Mouse (Mus musculus): ENCODE measurements around the gene Lrig1. TPM values are rescaled to one million over a fixed set of nuclear protein-coding genes. Genes with fewer than 3 reads are reported as not detected.

Gene Lrig1
- polyA plus RNA-seq, 1 experiment: 7.4 TPM

- Histone ChIP-seq H3K27ac (ENCODE audit: insufficient read depth, low read length) (no peak overlapping the region), H3K4me3 (ENCODE audit: extremely low read depth, insufficient read depth, insufficient read length) (no peak overlapping the region), H3K36me3 (ENCODE audit: control insufficient read depth, insufficient read depth, low read length) (no peaks in the 10 kb centered on the region), H3K4me1 (ENCODE audit: control insufficient read depth, insufficient read depth, insufficient read length) (no peaks in the 10 kb centered on the region), H3K27me3 (ENCODE audit: control insufficient read depth, insufficient read depth, low read length) (no peaks in the 10 kb centered on the region)
- TF ChIP-seq POLR2A (IDR thresholded peaks at IDR 0.05; ENCODE audit: low read depth, low read length) (no peak), CTCF (IDR thresholded peaks at IDR 0.05; ENCODE audit: extremely low read depth, insufficient read depth, insufficient read length, insufficient replicate concordance) (no peak)
- DNase-seq (ENCODE audit: low read depth in 1 of 2, low spot score in 2 of 2): no peak
- 90% methylated on average over 7 of the region's 7 CpGs for WGBS
Observed at GRCm38 (mm10) chr6:94666432-94667119, 33.4 kb downstream of the Lrig1 start.

DNA sequence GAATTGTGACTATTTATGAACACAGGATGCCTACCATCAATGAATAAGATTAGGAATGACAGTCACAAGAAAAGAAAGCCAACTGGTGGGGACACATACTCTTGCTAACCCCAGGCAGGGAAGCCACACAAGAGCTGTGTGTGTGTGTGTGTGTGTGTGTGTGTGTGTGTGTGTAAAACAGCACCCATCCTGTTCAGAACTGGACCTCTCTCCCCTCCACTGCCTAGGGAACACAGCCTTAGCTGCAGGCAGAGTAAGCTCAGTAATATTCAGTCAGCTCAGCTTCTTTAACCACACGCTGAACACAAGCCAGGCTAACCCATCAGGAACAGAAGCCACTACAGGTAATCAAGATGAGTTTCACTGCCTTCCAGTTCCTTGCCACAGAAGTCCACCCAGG lies 34.3 kb downstream of the Lrig1 start:
- no peak for DNase-seq (ENCODE audit: low read depth in 1 of 2, low spot score in 2 of 2)
- no peaks in the 10 kb centered on the region for H3K27me3 ChIP-seq (ENCODE audit: control insufficient read depth, insufficient read depth, low read length)
- H3K27ac ChIP-seq (ENCODE audit: insufficient read depth, low read length): no peak overlapping the region
- no peaks in the 10 kb centered on the region for H3K4me1 ChIP-seq (ENCODE audit: control insufficient read depth, insufficient read depth, insufficient read length)
- WGBS: 77% methylated on average over 1 of the region's 1 CpGs
- H3K36me3 ChIP-seq (ENCODE audit: control insufficient read depth, insufficient read depth, low read length): no peaks in the 10 kb centered on the region
- TF ChIP-seq CTCF (IDR thresholded peaks at IDR 0.05; ENCODE audit: extremely low read depth, insufficient read depth, insufficient read length, insufficient replicate concordance) (no peak), POLR2A (IDR thresholded peaks at IDR 0.05; ENCODE audit: low read depth, low read length) (no peak)
- no peak overlapping the region for H3K4me3 ChIP-seq (ENCODE audit: extremely low read depth, insufficient read depth, insufficient read length)

DNA sequence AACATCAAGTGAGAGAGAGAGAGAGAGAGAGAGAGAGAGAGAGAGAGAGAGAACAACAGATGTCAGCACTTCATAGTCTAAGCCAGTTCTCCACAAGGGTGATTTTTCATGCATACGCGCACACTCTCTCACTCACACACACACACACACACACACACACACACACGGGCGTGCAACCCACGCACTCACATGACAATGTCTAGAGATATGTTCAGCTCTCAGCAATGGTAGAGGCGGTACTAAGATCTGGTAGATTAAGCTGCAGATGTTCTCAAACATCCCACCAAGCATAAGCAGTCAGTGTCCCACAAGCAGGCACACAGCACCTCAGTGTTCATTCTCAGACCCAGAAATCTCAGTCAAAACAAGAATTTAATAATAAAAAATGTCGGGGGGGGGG lies 34.7 kb downstream of the Lrig1 start:
- Histone ChIP-seq H3K4me3 (ENCODE audit: extremely low read depth, insufficient read depth, insufficient read length) (no peak overlapping the region), H3K4me1 (ENCODE audit: control insufficient read depth, insufficient read depth, insufficient read length) (no peaks in the 10 kb centered on the region), H3K36me3 (ENCODE audit: control insufficient read depth, insufficient read depth, low read length) (no peaks in the 10 kb centered on the region), H3K27ac (ENCODE audit: insufficient read depth, low read length) (no peak overlapping the region), H3K27me3 (ENCODE audit: control insufficient read depth, insufficient read depth, low read length) (no peaks in the 10 kb centered on the region)
- no peak for DNase-seq (ENCODE audit: low read depth in 1 of 2, low spot score in 2 of 2)
- TF ChIP-seq CTCF (IDR thresholded peaks at IDR 0.05; ENCODE audit: extremely low read depth, insufficient read depth, insufficient read length, insufficient replicate concordance) (no peak), POLR2A (IDR thresholded peaks at IDR 0.05; ENCODE audit: low read depth, low read length) (no peak)
- WGBS: 69% methylated on average over 7 of the region's 7 CpGs

GRCm38 (mm10) chr6:94664000-94664399 lies 36.0 kb downstream of the Lrig1 start:
- no peaks in the 10 kb centered on the region for H3K27me3 ChIP-seq (ENCODE audit: control insufficient read depth, insufficient read depth, low read length)
- no peak overlapping the region for H3K27ac ChIP-seq (ENCODE audit: insufficient read depth, low read length)
- no peak overlapping the region for H3K4me3 ChIP-seq (ENCODE audit: extremely low read depth, insufficient read depth, insufficient read length)
- TF ChIP-seq POLR2A (IDR thresholded peaks at IDR 0.05; ENCODE audit: low read depth, low read length) (no peak), CTCF (IDR thresholded peaks at IDR 0.05; ENCODE audit: extremely low read depth, insufficient read depth, insufficient read length, insufficient replicate concordance) (no peak)
- DNase-seq (ENCODE audit: low read depth in 1 of 2, low spot score in 2 of 2): no peak
- 90% methylated on average over 6 of the region's 6 CpGs for WGBS
- no peaks in the 10 kb centered on the region for H3K4me1 ChIP-seq (ENCODE audit: control insufficient read depth, insufficient read depth, insufficient read length)
- no peaks in the 10 kb centered on the region for H3K36me3 ChIP-seq (ENCODE audit: control insufficient read depth, insufficient read depth, low read length)

DNA sequence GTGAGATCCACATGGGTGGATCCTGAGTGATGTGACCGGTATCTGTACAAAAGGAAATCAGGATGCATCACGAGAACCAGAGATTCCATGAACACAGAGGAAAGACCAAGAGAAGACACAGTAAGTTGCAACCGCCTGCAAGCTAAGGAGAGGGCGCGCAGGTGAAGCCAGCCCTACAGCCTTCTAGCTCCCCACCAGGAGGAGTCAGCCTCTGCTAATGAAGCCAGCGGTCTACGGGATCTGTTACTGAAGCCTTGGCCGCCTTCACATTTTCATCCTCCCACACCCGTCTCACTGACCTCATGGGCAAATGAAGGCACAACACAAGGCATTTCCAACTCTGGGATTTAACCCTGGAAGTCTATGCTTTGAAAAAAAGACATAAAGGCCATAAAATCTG lies 38.0 kb downstream of the Lrig1 start:
- Histone ChIP-seq H3K36me3 (ENCODE audit: control insufficient read depth, insufficient read depth, low read length) (no peaks in the 10 kb centered on the region), H3K27me3 (ENCODE audit: control insufficient read depth, insufficient read depth, low read length) (no peaks in the 10 kb centered on the region), H3K4me1 (ENCODE audit: control insufficient read depth, insufficient read depth, insufficient read length) (no peaks in the 10 kb centered on the region), H3K27ac (ENCODE audit: insufficient read depth, low read length) (no peak overlapping the region), H3K4me3 (ENCODE audit: extremely low read depth, insufficient read depth, insufficient read length) (no peak overlapping the region)
- no peak for TF ChIP-seq CTCF (IDR thresholded peaks at IDR 0.05; ENCODE audit: extremely low read depth, insufficient read depth, insufficient read length, insufficient replicate concordance)
- no peak for TF ChIP-seq POLR2A (IDR thresholded peaks at IDR 0.05; ENCODE audit: low read depth, low read length)
- DNase-seq (ENCODE audit: low read depth in 1 of 2, low spot score in 2 of 2): no peak
- WGBS: 94% methylated on average over 9 of the region's 9 CpGs

DNA sequence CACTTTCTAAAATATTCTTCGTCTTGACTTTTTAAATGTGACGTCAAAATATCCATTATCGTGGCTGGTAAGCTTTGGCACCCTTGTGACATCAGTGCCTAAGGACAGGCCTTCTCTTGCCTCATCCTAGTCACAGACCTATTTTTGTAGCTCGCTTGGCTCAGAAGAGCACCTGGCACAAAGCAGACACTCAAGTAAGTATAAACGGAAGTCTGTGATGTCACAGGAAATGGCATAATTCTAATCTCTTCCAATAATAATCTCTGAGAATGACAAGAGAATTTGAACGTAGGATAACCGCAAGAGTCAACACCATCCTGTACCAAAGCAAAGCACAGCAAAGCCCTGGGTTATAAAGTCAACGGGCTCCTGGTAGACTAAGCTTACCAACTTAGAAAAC lies 38.6 kb downstream of the Lrig1 start:
- no peaks in the 10 kb centered on the region for H3K27me3 ChIP-seq (ENCODE audit: control insufficient read depth, insufficient read depth, low read length)
- no peaks in the 10 kb centered on the region for H3K36me3 ChIP-seq (ENCODE audit: control insufficient read depth, insufficient read depth, low read length)
- no peaks in the 10 kb centered on the region for H3K4me1 ChIP-seq (ENCODE audit: control insufficient read depth, insufficient read depth, insufficient read length)
- no peak overlapping the region for H3K4me3 ChIP-seq (ENCODE audit: extremely low read depth, insufficient read depth, insufficient read length)
- peak in 1 of 2 experiments; percentile 29 for DNase-seq (ENCODE audit: low read depth in 1 of 2, low spot score in 2 of 2)
- H3K27ac ChIP-seq (ENCODE audit: insufficient read depth, low read length): no peak overlapping the region
- TF ChIP-seq CTCF (IDR thresholded peaks at IDR 0.05; ENCODE audit: extremely low read depth, insufficient read depth, insufficient read length, insufficient replicate concordance) (no peak), POLR2A (IDR thresholded peaks at IDR 0.05; ENCODE audit: low read depth, low read length) (no peak)
- WGBS: 70% methylated on average over 8 of the region's 8 CpGs

DNA sequence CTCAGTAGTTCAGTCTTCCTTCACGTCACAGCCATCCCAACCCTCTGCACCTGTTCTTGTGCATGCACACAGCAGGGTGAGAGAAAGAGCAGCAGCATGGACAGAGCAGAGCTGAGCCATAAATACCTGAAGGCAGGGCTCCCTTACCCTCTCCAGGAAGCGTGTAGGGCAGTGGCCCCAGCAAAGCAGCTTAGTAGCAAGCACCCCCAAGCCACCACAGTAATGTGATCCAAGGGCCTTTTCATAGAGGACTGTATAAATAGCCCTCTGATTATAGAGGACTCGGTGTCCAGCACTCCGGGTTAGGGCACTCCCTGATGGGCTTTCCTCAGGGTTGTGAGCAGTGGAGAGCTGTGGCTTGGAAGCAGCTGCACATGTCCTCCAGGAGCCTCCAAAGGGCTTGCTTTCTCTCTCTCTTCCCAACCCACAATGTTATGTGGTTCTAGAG lies 40.0 kb downstream of the Lrig1 start:
- Histone ChIP-seq H3K27me3 (ENCODE audit: control insufficient read depth, insufficient read depth, low read length) (no peaks in the 10 kb centered on the region), H3K36me3 (ENCODE audit: control insufficient read depth, insufficient read depth, low read length) (no peaks in the 10 kb centered on the region), H3K4me1 (ENCODE audit: control insufficient read depth, insufficient read depth, insufficient read length) (no peaks in the 10 kb centered on the region), H3K4me3 (ENCODE audit: extremely low read depth, insufficient read depth, insufficient read length) (no peak overlapping the region), H3K27ac (ENCODE audit: insufficient read depth, low read length) (no peak overlapping the region)
- WGBS: 91% methylated on average over 4 of the region's 4 CpGs
- TF ChIP-seq POLR2A (IDR thresholded peaks at IDR 0.05; ENCODE audit: low read depth, low read length): no peak
- no peak for TF ChIP-seq CTCF (IDR thresholded peaks at IDR 0.05; ENCODE audit: extremely low read depth, insufficient read depth, insufficient read length, insufficient replicate concordance)
- no peak for DNase-seq (ENCODE audit: low read depth in 1 of 2, low spot score in 2 of 2)

Measured in spleen, adult 2 months (tissue).